Mouse (Mus musculus): Measurements from ENCODE around the gene Necap1.

Necap1 gene

GRCm38 (mm10) chr6:122889599-122889998 lies 15.3 kb downstream of the Necap1 start:
- no peak for DNase-seq (ENCODE audit: low spot score)

GRCm38 (mm10) chr6:122892442-122893049 lies 18.3 kb downstream of the Necap1 start:
- DNase-seq (ENCODE audit: low spot score) = peak; percentile 25

- no peak for DNase-seq (ENCODE audit: low spot score)
Observed at GRCm38 (mm10) chr6:122919922-122920321, 45.6 kb downstream of the Necap1 start.

- DNase-seq (ENCODE audit: low spot score) = no peak
Observed at GRCm38 (mm10) chr6:122921451-122921850, 47.2 kb downstream of the Necap1 start, which contains the start of gene Clec4a1. Gene Clec4a1, plus strand, starts transcription at chr6:122921848.

GRCm38 (mm10) chr6:122934845-122935244 lies 60.6 kb downstream of the Necap1 start:
- no peak for DNase-seq (ENCODE audit: low spot score)
